Mouse (Mus musculus) hindbrain, embryonic 12.5 days (tissue): ENCODE results near the gene Bcl9l. TPM values are rescaled to one million over a fixed set of nuclear protein-coding genes. Genes with fewer than 3 reads are reported as not detected.
A peak's percentile ranks its signal among the peaks of the same experiment; 100 is the strongest.

Experiments used
- ATAC-seq: fragments of 200-750 bp; cut with Nextera tagmentation; 2 replicates; pipeline ENCODE4 v1.8.0; 2017; ENCODE audit warnings: moderate TSS enrichment; ENCODE audit not compliant: low FRiP score
- H3K27ac ChIP-seq: fragments of 300-500 bp; sonication (generic); 2 replicates; pipeline ENCODE4 v1.5.1; 2016; ENCODE audit warnings: mild to moderate bottlenecking
- H3K27me3 ChIP-seq: fragments of 300-500 bp; sonication (generic); 2 replicates; pipeline ENCODE4 v1.6.1; 2016; ENCODE audit warnings: mild to moderate bottlenecking
- H3K36me3 ChIP-seq: fragments of 300-500 bp; sonication (generic); 2 replicates; pipeline ENCODE4 v1.6.1; 2016; ENCODE audit warnings: mild to moderate bottlenecking
- H3K4me1 ChIP-seq: fragments of 300-500 bp; sonication (generic); 2 replicates; pipeline ENCODE4 v1.6.1; 2016
- H3K4me2 ChIP-seq: fragments of 300-500 bp; sonication (generic); replicated peaks from 2 replicates; pipeline ENCODE4 v1.6.1; 2016; ENCODE audit warnings: mild to moderate bottlenecking
- H3K4me3 ChIP-seq: fragments of 300-500 bp; sonication (generic); 2 replicates; pipeline ENCODE4 v1.5.1; 2016; ENCODE audit warnings: mild to moderate bottlenecking
- H3K9ac ChIP-seq: fragments of 300-500 bp; sonication (generic); 2 replicates; pipeline ENCODE4 v1.6.1; 2016; ENCODE audit warnings: mild to moderate bottlenecking, moderate library complexity
- H3K9me3 ChIP-seq: fragments of 300-500 bp; sonication (generic); replicated peaks from 2 replicates; pipeline ENCODE4 v1.6.1; 2016; ENCODE audit warnings: mild to moderate bottlenecking
- WGBS: fragments of 180-500 bp; shearing (Covaris S2); methylation state at CpG from one replicate; pipeline ENCODE4 v1.1.7; 2016; 5-methylcytosine and 5-hydroxymethylcytosine counted together
- polyA plus RNA-seq: library from polyadenylated mRNA; unstranded; fragments of >200 nt; fragmentation: Nextera tagmentation; extraction: Ambion mirVana; gene quantifications from 2 replicates; pipeline ENCODE4 v1.2.1, GENCODE M21; 2016

Bcl9l gene
- polyA plus RNA-seq, 1 experiment from 2014 or later: 12.3 TPM

DNA sequence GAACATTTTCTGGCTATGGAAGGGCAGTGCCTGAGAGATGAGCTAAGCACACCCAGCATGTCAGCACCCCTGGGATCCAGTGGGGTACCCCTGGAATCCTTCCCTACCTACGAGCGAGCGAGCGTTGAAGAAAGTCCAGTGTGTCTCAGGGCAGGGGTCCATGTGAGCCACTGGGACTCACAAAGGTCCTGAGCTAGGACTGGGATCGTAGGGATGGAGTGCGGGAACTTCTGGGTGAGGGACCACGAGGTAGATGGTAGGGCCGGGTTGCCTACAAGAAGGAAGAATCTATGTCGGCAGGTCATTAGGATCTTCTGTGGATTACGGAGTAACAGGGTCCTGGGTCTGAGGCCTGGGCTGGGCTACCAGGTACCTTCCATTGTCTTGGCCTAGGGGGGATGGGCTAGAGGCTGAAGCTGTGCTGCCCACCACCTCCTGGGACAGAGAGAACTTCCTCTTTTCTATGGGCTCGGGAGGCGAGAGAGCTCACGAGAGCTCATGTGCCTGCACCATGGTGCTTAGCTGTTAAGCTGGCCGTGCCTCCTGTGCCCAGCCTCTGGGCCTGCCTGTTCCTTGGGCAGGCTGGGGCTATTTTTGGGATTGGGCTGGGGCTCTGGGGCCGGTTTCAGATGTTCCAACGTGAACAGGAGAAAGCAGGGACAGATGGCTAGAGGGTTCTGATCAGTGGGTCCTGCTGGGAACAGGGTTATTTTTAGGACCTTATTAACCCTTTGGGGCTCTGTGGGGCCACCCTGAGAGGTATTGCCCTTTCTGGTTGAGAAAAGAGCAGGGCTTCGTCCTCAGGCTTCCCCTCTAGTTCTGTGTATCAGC is 10.2 kb downstream of the Bcl9l start:
- Histone ChIP-seq H3K4me1 (peaks cover 87% of the 10 kb centered on the region), H3K4me3 (no peak overlapping the region), H3K9ac (no peak overlapping the region), H3K36me3 (0 out of 2 replicates have a peak, but pooled peaks cover 4% of the 10 kb centered on the region), H3K9me3 (no peaks in the 10 kb centered on the region), H3K27ac (peak overlapping the region; percentile 23; the same call in 1 of the 2 replicates), H3K4me2 (no peak overlapping the region), H3K27me3 (peaks cover 5% of the 10 kb centered on the region; the same call in 1 of the 2 replicates)
- 61% methylated on average over 17 of the region's 17 CpGs for WGBS
- ATAC-seq: no peak

DNA sequence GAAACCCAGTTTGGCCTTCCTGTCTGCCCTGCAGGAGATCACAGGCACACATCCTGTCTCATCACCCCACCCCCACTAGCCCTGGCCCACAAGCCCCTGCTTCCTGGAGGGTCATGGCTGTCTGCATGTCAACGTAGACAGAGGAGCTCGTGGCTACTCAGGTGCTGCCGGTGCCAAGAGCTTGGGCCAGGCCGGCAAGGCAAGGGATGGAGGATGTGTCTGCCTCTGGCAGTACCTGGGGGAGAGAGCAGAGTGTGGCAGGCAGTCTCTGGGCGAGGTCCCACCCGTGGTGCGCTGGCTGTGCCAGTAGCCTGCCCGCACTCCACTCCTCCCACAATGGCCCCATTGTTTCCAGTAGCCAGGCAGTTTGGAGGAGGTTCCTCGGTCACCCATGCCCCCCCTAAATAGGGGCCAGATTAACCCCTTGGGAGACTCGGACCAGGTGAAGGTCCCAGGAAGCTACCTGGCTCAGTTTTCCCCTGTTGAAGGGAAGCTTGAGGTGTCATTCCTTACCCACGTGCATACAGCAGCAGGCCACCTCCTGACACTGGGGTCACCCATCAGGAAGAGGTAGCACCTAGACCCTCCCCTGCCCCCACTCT is 11.7 kb downstream of the Bcl9l start:
- no peak overlapping the region for H3K4me3 ChIP-seq

DNA sequence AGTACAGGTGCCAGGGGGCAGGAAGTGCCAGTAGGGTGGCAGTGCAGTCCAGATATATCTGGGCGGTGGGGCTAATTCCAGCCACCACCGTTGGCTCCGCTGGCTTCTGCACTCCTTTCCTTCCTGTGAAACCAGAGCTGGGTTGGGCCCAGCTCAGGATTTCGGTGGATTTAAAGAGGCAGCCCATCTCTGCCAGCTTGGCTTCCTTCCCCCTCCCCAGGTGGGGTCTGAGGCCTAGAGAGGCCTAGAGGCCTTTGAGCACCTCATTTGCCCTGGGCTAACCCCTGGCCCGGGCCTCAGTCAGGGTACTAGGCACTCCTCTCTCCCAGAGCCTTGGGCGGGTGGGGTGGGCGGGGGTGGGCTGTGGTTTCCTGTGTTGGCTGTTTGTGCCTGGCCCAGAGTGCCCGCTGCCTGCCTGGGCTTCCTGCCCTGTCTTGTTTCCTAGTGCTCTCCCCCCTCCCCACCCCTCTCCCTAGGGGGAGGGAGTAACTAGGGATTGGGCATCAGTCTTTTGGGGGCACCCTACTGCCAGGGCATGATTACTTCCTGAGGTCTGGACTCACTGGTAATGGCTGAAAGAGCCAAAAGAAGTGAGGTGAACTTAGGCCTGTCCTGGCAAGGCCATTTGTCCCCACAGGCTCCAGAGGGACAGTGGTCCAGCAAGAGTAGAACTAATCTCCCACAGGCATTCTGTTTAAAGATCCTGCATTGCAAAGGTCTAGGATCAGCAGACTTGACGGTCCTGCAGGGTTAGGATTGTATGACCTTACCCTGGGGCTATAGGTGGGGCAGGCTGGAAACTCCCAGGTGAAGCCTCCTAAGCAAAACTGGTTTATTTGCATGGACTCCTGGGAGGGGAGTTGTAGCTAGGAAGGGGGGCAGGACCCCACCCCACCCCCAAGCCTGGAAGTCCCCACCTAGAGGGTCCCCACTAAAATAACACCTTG is 12.5 kb downstream of the Bcl9l start:
- Histone ChIP-seq H3K27ac (peak overlapping the region; percentile 74), H3K4me3 (no peak overlapping the region), H3K4me1 (peaks cover 86% of the 10 kb centered on the region), H3K9ac (no peak overlapping the region), H3K36me3 (0 out of 2 replicates have a peak, but pooled peaks cover 4% of the 10 kb centered on the region), H3K27me3 (peaks cover 5% of the 10 kb centered on the region; the same call in 1 of the 2 replicates), H3K4me2 (peak overlapping the region; percentile 36), H3K9me3 (no peaks in the 10 kb centered on the region)
- no peak for ATAC-seq
- 42% methylated on average over 9 of the region's 9 CpGs for WGBS

More for the DNA sequence above, 11.7 kb downstream of the Bcl9l start:
- H3K9me3 ChIP-seq: no peaks in the 10 kb centered on the region
- ATAC-seq: no peak
- WGBS: 11% methylated on average over 11 of the region's 11 CpGs
- H3K9ac ChIP-seq: no peak overlapping the region; the same call in 1 of the 2 replicates
- 0 out of 2 replicates have a peak, but pooled peaks cover 4% of the 10 kb centered on the region for H3K36me3 ChIP-seq
- peak overlapping the region; percentile 74 for H3K27ac ChIP-seq
- H3K4me2 ChIP-seq: peak overlapping the region; percentile 36
- peaks cover 5% of the 10 kb centered on the region; the same call in 1 of the 2 replicates for H3K27me3 ChIP-seq
- peaks cover 86% of the 10 kb centered on the region for H3K4me1 ChIP-seq

DNA sequence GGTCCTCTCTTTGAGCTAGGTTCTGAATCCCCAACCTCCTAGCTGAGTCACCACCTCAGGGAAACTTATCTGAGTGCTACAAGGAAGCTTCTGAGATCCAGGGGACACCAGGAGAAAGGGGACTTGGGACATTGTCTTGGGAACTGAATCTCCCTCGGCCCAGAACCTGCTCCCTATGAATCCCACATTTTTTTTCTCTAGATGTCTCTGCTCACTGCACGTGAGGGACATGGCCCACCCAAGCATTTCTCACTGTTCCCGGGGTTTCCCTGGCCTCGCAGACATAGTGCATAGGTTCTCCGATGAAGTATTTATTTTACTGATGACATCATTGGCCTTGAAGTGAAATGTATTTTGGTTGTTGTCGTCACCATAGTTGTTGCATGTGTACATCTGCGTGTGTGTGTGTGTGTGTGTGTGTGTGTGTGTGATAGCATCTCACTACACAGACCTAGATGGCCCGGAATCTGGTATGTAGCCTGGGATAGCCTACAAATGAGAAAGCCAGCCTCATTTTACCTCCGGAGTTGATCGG is 13.3 kb downstream of the Bcl9l start:
- whole genome bisulfite sequencing: 88% methylated on average over 10 of the region's 10 CpGs
- Histone ChIP-seq H3K4me2 (no peak overlapping the region), H3K4me1 (peaks cover 86% of the 10 kb centered on the region), H3K27me3 (peaks cover 5% of the 10 kb centered on the region; the same call in 1 of the 2 replicates), H3K36me3 (0 out of 2 replicates have a peak, but pooled peaks cover 4% of the 10 kb centered on the region), H3K9me3 (no peaks in the 10 kb centered on the region), H3K9ac (no peak overlapping the region), H3K27ac (no peak overlapping the region), H3K4me3 (no peak overlapping the region)
- ATAC-seq: no peak

DNA sequence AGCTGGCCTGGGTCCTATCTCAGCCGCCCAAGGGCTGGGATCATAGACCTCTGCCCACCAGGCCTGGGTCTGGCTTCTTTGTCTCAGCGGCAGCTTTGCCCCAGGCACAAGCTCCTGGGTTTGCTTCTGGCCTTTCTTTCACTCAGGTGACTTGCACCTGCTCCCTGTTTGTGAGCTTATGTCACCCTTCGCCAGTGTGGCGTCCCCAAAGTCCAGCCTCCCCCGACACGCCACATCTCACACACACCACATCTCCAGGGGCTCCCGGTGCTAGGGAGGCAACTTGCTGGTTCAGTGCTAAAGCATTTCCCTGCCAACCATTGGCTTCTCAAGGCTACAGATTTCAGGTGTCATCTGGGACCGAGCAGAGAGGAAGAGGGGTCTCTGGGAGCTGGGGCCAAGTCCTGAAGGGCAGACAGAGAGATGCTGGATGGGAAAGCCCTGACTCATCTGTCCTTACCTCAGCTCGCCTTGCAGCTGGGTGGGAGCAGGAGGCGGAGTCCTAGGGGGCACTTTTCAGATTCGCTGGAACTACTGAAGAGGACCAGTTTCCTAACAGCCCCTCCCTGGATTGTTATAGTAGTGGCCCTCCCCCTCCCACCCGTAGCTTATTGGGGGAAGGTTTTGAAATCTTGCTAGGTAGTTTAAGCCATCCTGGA is 14.3 kb downstream of the Bcl9l start:
- Histone ChIP-seq H3K36me3 (0 out of 2 replicates have a peak, but pooled peaks cover 2% of the 10 kb centered on the region), H3K9ac (peak overlapping the region; percentile 32; the same call in 1 of the 2 replicates), H3K4me2 (no peak overlapping the region), H3K4me1 (peaks cover 89% of the 10 kb centered on the region), H3K27ac (no peak overlapping the region), H3K27me3 (peaks cover 5% of the 10 kb centered on the region; the same call in 1 of the 2 replicates), H3K9me3 (no peaks in the 10 kb centered on the region), H3K4me3 (no peak overlapping the region)
- WGBS: 56% methylated on average over 12 of the region's 12 CpGs
- ATAC-seq: no peak

DNA sequence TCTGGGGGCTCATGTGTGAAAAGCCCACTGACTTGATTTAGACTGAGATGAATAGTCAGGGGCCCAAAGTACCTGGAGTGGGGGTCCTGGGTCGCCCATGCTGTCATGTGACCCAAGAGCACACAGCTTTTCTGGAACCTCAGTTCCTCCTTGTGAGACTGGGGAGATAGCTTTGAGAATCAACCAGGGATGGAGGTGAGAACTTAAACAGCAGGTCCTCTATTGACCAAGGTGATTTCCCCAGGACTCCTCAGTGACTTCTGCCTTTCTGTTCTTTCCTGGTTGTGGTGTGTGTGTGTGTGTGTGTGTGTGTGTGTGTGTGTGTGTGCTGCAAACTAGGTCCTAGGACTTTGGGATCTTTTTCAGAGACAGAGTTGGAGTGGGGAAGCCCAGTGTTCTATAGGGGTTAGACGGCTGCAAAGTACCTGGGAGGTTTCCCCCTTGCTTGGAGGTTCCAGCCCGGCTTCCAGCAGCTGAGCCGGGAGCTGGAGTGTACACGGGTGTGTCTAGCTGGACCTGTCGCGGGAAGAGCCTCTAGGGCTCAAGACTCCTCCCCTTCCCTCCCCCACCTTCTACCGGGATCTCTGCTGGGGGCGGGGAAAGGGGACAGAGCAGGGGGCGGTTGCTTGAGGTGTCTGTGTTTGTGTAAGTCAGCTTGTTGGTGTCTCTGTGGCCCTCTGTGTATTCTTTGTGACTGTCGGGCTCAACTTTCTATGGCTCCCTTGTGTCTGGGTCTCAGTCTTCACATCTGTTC is 15.2 kb downstream of the Bcl9l start:
- Histone ChIP-seq H3K9ac (peak overlapping the region; percentile 64), H3K36me3 (0 out of 2 replicates have a peak, but pooled peaks cover 4% of the 10 kb centered on the region), H3K27me3 (peaks cover 5% of the 10 kb centered on the region; the same call in 1 of the 2 replicates), H3K4me3 (peak overlapping the region; percentile 38), H3K4me2 (peak overlapping the region; percentile 76), H3K4me1 (peaks cover 85% of the 10 kb centered on the region), H3K9me3 (no peaks in the 10 kb centered on the region), H3K27ac (peak overlapping the region; percentile 95)
- ATAC-seq: no peak
- 5% methylated on average over 11 of the region's 11 CpGs for WGBS

DNA sequence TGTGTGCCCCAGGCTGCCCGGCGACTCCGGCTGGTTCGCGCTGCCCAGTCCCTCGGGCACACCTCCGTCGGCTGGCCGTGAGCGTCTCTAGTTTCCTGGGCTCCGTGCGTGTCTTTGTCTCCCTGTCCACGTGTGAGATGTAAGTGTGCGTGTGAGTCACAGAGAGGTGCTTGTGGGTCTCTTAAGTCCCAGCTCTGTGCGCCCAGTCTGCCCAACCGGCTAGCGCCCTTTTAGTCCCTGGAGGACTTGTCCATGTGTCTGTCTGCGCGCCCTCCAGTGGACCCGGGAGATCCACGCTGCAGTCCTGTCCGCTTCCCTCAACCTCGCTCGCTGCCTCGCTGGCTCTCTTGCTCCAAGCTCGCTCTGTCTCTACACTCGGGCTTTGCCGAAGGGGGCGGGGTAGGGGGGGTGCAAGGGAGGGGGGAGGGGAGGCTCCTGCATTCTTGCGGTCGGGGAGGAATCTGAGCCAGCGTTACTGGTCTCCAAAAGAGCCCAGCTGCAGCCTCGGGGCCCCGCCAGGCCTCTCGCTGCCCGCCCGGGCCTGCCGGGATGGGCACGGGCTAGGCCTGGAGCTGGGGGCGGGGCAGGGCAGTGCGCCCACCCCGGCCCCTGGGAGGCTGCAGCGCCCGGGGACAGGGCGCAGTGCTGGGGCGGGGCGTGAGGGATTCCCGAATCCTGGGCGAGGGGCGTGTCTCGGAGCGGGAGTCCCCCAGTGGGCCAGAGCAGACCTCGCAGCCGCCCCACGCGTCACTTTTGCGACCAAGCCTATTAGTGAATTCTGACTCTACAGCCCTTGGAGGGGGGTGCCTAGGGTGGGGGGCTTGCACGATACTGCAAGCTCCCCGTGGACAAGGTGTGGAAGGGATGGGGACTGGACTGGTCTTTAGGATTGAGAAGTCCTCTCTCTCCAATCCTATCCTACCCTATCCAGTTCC is 16.1 kb downstream of the Bcl9l start:
- Histone ChIP-seq H3K36me3 (0 out of 2 replicates have a peak, but pooled peaks cover 4% of the 10 kb centered on the region), H3K4me1 (peaks cover 76% of the 10 kb centered on the region), H3K9ac (peak overlapping the region; percentile 64), H3K4me2 (peak overlapping the region; percentile 76), H3K27ac (peak overlapping the region; percentile 95), H3K27me3 (peaks cover 5% of the 10 kb centered on the region; the same call in 1 of the 2 replicates), H3K4me3 (peak overlapping the region; percentile 38), H3K9me3 (no peaks in the 10 kb centered on the region)
- peak; percentile 71 for ATAC-seq
- WGBS: under 1% methylated on average over 58 of the region's 59 CpGs

DNA sequence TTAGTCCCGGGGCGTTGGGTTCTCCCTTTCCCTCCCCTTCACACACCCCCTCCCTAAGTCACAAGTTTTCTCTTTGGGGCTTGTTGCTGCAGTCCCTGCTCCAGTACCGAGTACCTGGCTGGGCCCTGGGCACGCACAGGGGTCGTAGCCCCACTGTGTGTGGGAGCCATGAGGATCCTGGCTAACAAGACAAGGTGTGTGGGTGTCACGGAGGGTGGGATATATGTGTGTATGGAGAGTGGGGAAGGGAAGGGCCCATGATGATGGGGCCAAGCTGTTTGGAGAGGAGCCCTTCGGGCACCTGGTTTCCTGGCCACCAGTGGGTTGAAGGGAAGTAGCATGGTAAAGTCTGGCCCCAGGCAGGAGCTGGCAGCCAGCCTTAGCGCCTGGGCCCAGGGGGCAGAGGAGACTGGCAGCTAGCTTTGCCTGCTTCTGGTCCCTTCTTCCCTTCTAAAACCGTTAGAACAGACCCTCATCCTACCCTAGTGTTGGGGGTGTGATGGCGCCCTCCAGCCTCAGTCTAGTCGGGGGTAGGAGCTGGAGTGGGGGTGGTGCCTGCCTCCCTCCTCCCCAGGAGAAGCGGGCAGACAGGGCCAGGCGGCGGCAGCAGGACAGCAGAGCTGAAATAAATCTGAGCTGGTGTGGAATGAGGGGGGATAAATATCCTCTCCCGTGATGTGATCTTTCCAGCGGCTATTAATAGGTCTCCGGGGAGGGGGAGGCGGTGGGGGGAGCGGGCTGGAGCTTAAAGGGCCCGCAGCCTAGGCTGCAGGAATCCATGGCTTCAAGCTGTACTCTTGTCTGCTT is 16.9 kb downstream of the Bcl9l start:
- ATAC-seq: peak; percentile 44
- Histone ChIP-seq H3K27ac (peak overlapping the region; percentile 95), H3K9ac (peak overlapping the region; percentile 64), H3K4me2 (peak overlapping the region; percentile 76), H3K27me3 (peaks cover 5% of the 10 kb centered on the region; the same call in 1 of the 2 replicates), H3K36me3 (0 out of 2 replicates have a peak, but pooled peaks cover 4% of the 10 kb centered on the region), H3K9me3 (no peaks in the 10 kb centered on the region), H3K4me1 (peaks cover 67% of the 10 kb centered on the region), H3K4me3 (peak overlapping the region; percentile 38)
- WGBS: 7% methylated on average over 19 of the region's 20 CpGs

DNA sequence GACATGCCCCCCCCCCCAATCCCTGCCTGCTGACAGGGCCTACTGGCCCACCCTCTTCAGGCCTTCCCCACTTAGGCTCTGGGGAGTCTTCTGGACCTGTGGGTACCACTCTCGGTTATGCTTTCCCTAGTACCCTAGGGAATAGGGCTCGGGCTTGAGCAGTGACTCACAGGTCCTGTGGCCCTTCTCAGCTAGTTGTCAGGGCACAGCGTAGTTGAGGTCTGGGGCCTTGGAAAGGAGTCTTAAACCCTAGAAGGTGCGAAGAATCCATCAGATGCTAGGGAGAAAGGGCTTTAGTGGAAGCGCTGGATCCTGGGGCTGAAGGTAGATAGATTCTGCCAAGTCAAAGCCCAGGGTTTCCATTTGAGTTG is 17.5 kb downstream of the Bcl9l start:
- Histone ChIP-seq H3K4me1 (peaks cover 64% of the 10 kb centered on the region), H3K36me3 (0 out of 2 replicates have a peak, but pooled peaks cover 6% of the 10 kb centered on the region), H3K4me3 (peak overlapping the region; percentile 38; the same call in 1 of the 2 replicates), H3K9me3 (no peaks in the 10 kb centered on the region), H3K9ac (peak overlapping the region; percentile 64), H3K4me2 (peak overlapping the region; percentile 76), H3K27ac (peak overlapping the region; percentile 95), H3K27me3 (peaks cover 5% of the 10 kb centered on the region; the same call in 1 of the 2 replicates)
- WGBS: 27% methylated on average over 5 of the region's 5 CpGs
- no peak for ATAC-seq
